Mouse (Mus musculus) layer of hippocampus, adult 18-20 months (tissue): ENCODE data around the gene Scamp3. TPM values are rescaled to one million over a fixed set of nuclear protein-coding genes. Genes with fewer than 3 reads are reported as not detected.
"Not testable (repeated sequence)": the region's sequence is repeated elsewhere in the genome, so short reads cannot be mapped to it uniquely, and the experiment has no call there.

ENCODE experiments used
- DNase-seq, 2 experiments: peaks; one replicate each; pipeline ENCODE4 v3.0.0; 2022; ENCODE audit warnings: low spot score in 2 of 2
- long read RNA-seq: library from polyadenylated mRNA; stranded (forward); transcript quantifications from one replicate; pipeline ENCODE4 v2.0.0, GENCODE M21; 2021
- total RNA-seq, 2 experiments: library from RNA; stranded (reverse); gene quantifications; 2 replicates each; pipeline ENCODE4 v1.2.3; 2021

Gene Scamp3
- 10 to 100 TPM; 68.5 to 69.8 TPM for total RNA-seq
- long read RNA-seq, transcript Scamp3-201 (9 exons, 1,489 nt): major isoform, 29 of 61 reads
- long read RNA-seq, transcript Scamp3-203 (9 exons, 1,475 nt): minor isoform, 19 of 61 reads
- long read RNA-seq, partial matches to known transcripts: 6 of 61 reads
- long read RNA-seq, other reads (novel, unspliced or antisense): 7 of 61 reads

- peak; percentile 80 to 94 for DNase-seq
Observed at GRCm38 (mm10) chr3:89177242-89178106, at the start of gene Scamp3. TSS of gene Scamp3 (plus strand) at chr3:89177473.

- no peak for DNase-seq
Observed at GRCm38 (mm10) chr3:89129908-89130307, 47.4 kb upstream of the Scamp3 start.

GRCm38 (mm10) chr3:89131816-89132215 lies 45.5 kb upstream of the Scamp3 start:
- DNase-seq: peak; percentile 43 to 80

DNA sequence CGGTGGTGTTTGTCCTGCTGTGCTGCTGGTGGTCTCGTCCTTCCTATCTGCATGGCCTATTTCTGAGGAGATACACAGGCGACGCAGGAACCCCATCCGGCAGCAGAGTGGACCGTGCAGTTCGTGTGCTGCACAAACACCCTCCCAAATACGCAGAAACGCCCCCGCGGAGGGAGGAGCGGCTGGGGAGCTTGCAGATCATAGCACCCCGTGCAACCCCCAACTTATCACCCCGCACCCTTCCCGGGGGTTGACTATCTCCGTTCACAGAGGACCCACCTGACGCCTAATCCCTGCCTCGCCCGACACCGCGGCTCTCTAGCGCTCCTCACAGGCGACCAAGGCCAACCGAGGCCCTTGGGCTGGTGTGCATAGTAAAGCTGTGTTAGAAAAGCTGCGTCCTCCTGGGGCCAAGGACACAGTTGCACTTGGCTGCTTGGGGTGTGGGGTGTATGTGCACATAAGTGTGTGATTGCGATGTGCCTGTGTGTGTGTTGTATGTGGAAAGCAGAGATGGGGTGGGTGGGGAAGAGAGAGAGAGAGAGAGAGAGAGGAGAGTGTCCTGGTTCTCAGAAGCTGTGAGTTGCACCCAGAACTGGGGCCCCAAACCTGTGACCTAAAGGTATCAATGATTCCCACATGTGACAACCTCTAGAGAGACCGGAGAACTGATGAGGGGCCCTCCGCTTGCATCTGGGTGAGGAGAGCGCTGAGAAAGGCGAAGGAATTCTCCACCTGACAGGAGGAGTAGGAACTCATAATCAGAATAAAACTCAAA lies 44.8 kb upstream of the Scamp3 start:
- DNase-seq: peak; percentile 35 to 50

- no peak for DNase-seq
Observed at GRCm38 (mm10) chr3:89133063-89133450, 44.2 kb upstream of the Scamp3 start.

- DNase-seq: no peak
Observed at GRCm38 (mm10) chr3:89133752-89134151, 43.5 kb upstream of the Scamp3 start.

DNA sequence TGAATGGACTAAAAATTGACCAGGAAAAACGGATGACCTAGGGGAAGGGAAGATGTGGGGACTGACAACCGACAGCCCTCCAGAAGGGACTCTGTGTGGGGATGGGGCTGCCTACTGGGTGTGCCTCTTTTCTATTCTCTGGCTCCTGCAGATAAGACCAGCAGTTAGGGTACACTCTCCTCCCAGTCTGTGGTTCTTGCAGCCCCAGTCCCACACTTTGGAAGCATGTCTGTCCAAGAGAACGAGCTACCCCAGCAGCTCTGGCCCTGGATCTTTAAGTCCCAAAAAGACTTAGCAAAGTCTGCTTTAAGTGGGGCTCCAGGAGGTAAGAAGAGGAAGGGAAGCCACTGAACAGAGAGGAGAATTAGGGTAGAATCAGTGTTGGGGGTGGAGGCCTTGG lies 41.3 kb upstream of the Scamp3 start, which contains the start of gene Pklr:
Gene Pklr, plus strand, starts transcription at position 185 of the 400 bp plus-strand sequence.
- no peak for DNase-seq

- no peak for DNase-seq
Observed at GRCm38 (mm10) chr3:89136365-89136764, 40.9 kb upstream of the Scamp3 start.

DNA sequence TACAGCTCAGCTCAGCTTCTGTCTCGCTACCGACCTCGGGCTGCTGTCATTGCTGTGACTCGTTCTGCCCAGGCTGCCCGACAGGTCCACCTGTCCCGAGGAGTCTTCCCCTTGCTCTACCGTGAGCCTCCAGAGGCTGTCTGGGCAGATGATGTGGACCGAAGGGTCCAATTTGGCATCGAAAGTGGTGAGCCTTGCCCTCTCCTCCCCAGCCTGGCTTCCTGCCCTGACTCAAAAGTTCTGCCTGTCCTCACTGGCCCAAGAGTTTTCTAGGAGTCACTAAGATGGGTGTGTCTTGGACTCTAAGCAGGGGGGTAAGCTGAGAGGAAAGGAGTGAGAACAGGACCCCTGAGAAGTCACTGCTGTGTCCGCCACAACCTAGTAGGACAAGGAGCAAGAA lies 32.5 kb upstream of the Scamp3 start:
- DNase-seq: no peak

- DNase-seq: no peak
Observed at GRCm38 (mm10) chr3:89145566-89145965, 31.7 kb upstream of the Scamp3 start.

DNA sequence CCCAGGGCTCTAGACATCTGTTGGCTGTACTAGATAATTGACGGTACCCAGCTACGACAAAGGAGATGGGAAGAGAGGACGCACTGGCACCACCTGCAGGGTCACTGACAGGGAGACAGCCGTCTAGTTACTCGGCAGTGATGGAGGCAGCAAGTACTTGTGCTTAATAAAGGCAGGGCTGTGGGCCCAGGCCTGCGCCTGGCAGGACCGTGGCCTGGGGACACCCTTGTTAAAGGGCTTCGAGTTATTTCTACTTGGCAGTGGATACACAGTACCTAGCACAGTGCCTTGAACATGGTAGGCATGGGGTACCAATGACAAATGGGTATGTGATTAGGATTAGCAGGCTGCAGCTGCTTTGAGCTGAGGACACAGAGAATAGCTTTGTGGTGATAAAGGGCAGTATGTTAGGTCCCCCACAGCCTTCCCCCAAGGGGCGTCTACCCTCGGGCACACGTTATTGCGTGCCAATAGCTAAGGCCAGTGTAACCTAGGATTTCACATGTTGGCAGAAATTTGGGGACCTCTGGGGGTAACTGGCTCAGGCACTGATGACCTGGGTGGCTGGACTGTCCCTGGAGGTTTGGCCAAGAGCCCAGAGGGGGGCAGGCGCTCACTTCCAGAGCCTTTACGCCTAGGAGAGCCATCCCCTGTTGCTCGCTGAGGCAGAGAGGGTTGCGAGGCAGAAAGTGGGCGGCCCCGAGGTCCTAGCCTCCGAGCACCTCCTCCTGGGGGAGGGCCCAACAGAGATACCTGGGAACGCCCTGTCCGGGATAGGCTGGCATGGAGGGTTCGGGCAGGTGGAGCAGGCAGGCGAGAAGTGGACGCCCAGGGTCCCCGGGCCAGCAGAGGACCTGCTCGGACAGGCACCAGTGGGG lies 29.9 kb upstream of the Scamp3 start:
- no peak for DNase-seq

DNA sequence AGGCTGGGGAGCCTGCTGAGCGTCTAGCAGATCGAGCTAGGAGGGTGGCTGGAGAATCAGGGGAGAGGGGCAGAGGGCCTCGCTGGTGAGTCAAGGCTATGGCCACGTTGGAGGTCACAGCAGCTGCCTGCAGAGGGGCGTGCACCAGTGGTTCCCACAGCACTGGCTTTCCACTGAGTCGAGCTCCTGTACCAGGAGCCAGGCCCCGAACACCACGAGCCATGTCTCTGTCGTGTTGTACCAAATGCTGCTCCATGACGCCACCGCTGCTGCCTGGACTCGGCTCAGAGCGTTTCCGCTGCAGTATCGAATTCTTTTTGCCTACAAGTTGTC lies 29.3 kb upstream of the Scamp3 start:
- no peak for DNase-seq

DNA sequence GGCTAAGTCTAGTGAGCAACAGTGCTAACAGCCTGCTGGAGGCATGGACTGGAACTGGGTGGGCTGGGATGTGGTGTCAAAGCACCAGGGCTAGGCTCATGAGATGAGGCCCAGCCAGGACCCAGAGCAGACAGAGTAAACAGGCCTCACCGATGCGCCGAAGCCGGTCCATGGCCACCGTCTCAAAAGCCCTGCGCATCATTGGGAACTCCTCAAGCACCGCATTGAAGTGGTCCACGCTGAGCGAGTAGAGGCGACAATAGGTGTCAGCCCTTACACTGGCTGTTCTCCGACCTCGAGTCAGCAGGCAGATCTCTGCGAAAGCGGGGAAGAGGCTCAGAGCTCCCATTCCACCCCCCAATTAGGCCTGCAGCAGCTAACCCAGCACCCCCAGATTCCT lies 28.7 kb upstream of the Scamp3 start:
- no peak for DNase-seq

DNA sequence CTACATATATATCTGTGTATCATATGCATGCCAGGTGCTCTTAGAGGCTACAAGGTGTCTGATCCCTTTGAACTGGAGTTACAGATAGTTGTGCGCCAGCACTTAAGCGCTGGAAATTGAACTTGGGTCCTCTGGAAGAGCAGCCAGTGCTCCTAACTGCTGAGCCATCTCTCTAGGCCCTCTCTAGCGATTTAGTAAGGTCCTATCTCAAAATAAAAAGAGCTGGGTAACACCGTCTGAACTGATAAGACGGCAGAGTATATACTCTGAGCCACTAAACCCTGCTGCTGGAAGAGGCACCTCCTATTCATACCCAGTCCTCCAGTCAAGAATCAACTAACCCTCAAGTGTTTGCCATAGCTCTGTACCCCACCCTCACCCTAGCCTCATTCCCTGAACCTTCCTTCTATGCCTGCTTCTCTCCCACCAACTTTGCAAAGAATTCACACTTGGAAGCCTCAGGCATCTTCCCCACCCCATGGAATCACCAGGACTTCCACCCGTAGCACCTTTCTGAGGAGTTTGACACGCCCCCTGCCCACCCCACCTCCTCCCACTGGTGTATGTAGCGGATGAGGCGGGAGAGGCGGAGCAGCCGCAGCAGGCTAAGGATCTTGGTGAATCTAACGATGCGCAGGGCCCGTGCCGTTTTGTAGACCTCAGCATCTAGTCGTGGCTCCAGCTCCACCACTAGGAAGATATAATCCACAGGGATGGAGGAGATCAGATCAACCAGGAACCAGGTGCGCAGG lies 25.0 kb upstream of the Scamp3 start:
- no peak for DNase-seq

- DNase-seq: no peak
Observed at GRCm38 (mm10) chr3:89156951-89157350, 20.3 kb upstream of the Scamp3 start.

- DNase-seq: no peak
Observed at GRCm38 (mm10) chr3:89158651-89159050, 18.6 kb upstream of the Scamp3 start.

DNA sequence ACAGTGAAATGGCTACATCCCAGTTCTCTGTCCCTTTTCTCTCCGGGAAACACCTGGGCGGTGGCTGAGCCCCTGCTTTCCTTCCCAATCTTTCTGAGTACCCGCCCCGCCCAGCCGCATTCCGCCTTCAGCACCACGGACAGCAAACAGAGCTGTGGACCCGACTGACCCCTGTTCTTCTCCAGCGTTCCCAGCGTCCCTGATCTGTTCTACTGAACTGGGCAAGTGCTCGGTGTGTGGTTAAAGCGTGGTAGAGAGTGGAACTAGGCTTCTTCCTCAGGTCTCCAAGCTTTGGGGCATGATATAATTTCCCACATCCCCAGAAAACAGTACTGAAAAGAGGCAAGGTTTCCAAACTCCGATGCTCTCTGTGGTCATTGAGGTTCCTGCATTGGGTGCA lies 18.1 kb upstream of the Scamp3 start:
- no peak for DNase-seq

DNA sequence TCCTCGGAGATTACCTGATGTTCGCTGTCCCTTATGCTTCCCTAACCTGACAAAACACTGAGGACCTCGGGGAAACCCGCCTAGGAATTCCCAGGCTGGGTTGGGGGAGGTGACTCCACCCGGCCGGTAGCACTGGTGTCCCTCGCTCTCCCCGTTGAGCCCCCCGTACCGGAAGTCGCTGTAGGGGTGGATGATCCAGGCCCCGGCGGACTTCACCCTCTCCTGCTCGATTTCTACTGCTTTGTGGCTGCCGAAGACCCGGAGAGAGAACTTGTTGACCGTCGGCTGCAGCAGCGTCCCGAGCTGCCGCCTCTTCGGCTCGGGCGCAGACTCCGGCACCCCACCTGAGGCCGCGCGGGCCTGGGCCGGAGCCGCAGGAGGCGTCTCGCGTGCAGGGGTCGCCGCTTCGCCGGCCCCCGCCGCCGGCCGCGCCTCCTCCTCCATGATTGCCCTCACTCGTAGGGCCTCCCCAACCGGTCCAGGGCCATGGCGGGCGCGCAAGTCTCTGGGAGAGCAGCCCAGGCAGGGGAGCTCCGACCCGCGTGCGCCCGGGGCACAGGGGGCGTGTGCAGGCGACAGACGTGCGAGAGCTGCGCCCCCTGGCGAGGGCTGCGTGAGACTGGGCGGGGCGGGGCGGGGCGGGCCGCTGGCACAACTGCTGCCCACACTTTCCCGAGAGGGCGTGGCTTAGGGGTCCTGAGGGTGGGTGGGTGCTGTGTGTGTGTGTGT lies 17.5 kb upstream of the Scamp3 start, which contains the start of gene Hcn3:
Gene Hcn3, minus strand, starts transcription at position 581 of the 729 bp plus-strand sequence.
- peak in 1 of 2 experiments; percentile 37 for DNase-seq

GRCm38 (mm10) chr3:89161207-89161606 lies 16.1 kb upstream of the Scamp3 start:
- not testable (repeated sequence) for DNase-seq
